Mouse (Mus musculus) lung, postnatal 25 days (tissue): ENCODE data around the gene Stk4.

Experiments
- DNase-seq: peaks from one replicate; pipeline ENCODE4 v3.0.0; 2022; ENCODE audit warnings: low spot score

Stk4 gene

GRCm38 (mm10) chr2:164081577-164081976 lies 11.5 kb downstream of the Stk4 start:
- DNase-seq = no peak

- DNase-seq = no peak
Measured at GRCm38 (mm10) chr2:164082175-164082574, 12.1 kb downstream of the Stk4 start.

- peak; percentile 86 for DNase-seq
Measured at GRCm38 (mm10) chr2:164083609-164084341, 13.7 kb downstream of the Stk4 start.

- peak; percentile 52 for DNase-seq
Measured at GRCm38 (mm10) chr2:164084342-164084700, 14.2 kb downstream of the Stk4 start.

GRCm38 (mm10) chr2:164087416-164088017 lies 17.4 kb downstream of the Stk4 start:
- no peak for DNase-seq

- no peak for DNase-seq
Measured at GRCm38 (mm10) chr2:164089508-164089907, 19.4 kb downstream of the Stk4 start.

GRCm38 (mm10) chr2:164094152-164094551 lies 24.0 kb downstream of the Stk4 start:
- DNase-seq = no peak

- no peak for DNase-seq
Measured at GRCm38 (mm10) chr2:164098603-164099250, 28.6 kb downstream of the Stk4 start.

GRCm38 (mm10) chr2:164101936-164102335 lies 31.8 kb downstream of the Stk4 start:
- no peak for DNase-seq

GRCm38 (mm10) chr2:164102366-164102765 lies 32.2 kb downstream of the Stk4 start:
- DNase-seq = peak; percentile 37

- peak; percentile 65 for DNase-seq
Measured at GRCm38 (mm10) chr2:164103501-164103900, 33.4 kb downstream of the Stk4 start.

- no peak for DNase-seq
Measured at GRCm38 (mm10) chr2:164106287-164107035, 36.3 kb downstream of the Stk4 start.

- DNase-seq = no peak
Measured at GRCm38 (mm10) chr2:164107125-164107874, 37.2 kb downstream of the Stk4 start.

- no peak for DNase-seq
Measured at GRCm38 (mm10) chr2:164108501-164108900, 38.4 kb downstream of the Stk4 start.

- DNase-seq = peak; percentile 46
Measured at GRCm38 (mm10) chr2:164111546-164111945, 41.4 kb downstream of the Stk4 start.

- no peak for DNase-seq
Measured at GRCm38 (mm10) chr2:164114051-164114450, 43.9 kb downstream of the Stk4 start.

- DNase-seq = no peak
Measured at GRCm38 (mm10) chr2:164115531-164115930, 45.4 kb downstream of the Stk4 start.

GRCm38 (mm10) chr2:164119503-164119902 lies 49.4 kb downstream of the Stk4 start:
- no peak for DNase-seq

- no peak for DNase-seq
Measured at GRCm38 (mm10) chr2:164123169-164123766, 53.1 kb downstream of the Stk4 start.

GRCm38 (mm10) chr2:164126533-164126955 lies 56.4 kb downstream of the Stk4 start:
- peak; percentile 60 for DNase-seq

GRCm38 (mm10) chr2:164127297-164127696 lies 57.2 kb downstream of the Stk4 start:
- DNase-seq = no peak
